Mouse (Mus musculus): ENCODE measurements at regions not wholly inside any gene's neighbourhood (a gene's known extent, or its start where the extent isn't known, plus 50 kb on each side); places are given as distances from the start of the nearest gene placed in this dataset.

GRCm38 (mm10) chr6:31157429-31157828 is 198.6 kb upstream of the Klf14 start:
- TF ChIP-seq CTCF (IDR thresholded peaks at IDR 0.05; ENCODE audit: control insufficient read depth, insufficient read depth, insufficient replicate concordance, low read depth, low read length) (no peak), POLR2A (IDR thresholded peaks at IDR 0.05; ENCODE audit: control insufficient read depth, low read depth, low read length) (no peak)
